Mouse (Mus musculus): ENCODE measurements around the gene Hist1h3e. TPM values are rescaled to one million over a fixed set of nuclear protein-coding genes. Genes with fewer than 3 reads are reported as not detected.

Gene Hist1h3e
- polyA plus RNA-seq, 1 experiment: 26.5 TPM

GRCm38 (mm10) chr13:23525901-23526300 lies 36.3 kb downstream of the Hist1h3e start:
- Histone ChIP-seq H3K27me3 (replicated peaks) (no peaks in the 10 kb centered on the region), H3K36me3 (replicated peaks; ENCODE audit: low read length) (no peaks in the 10 kb centered on the region), H3K4me1 (peaks cover 64% of the 10 kb centered on the region), H3K9me3 (no peaks in the 10 kb centered on the region), H3K4me3 (replicated peaks) (peak overlapping the region; percentile 88)
- TF ChIP-seq FLI1 (IDR thresholded peaks at IDR 0.05; ENCODE audit: low read length) (no peak), GATA1 (IDR thresholded peaks at IDR 0.05; ENCODE audit: borderline replicate concordance, low read length) (no peak)

- Histone ChIP-seq H3K27me3 (replicated peaks) (no peaks in the 10 kb centered on the region), H3K4me3 (replicated peaks) (peak overlapping the region; percentile 8), H3K36me3 (replicated peaks; ENCODE audit: low read length) (no peaks in the 10 kb centered on the region), H3K9me3 (no peaks in the 10 kb centered on the region), H3K4me1 (peaks cover 71% of the 10 kb centered on the region)
- TF ChIP-seq GATA1 (IDR thresholded peaks at IDR 0.05; ENCODE audit: borderline replicate concordance, low read length) (no peak), FLI1 (IDR thresholded peaks at IDR 0.05; ENCODE audit: low read length) (no peak)
Measured at GRCm38 (mm10) chr13:23524654-23525053, 37.5 kb downstream of the Hist1h3e start.

- Histone ChIP-seq H3K27me3 (replicated peaks) (no peaks in the 10 kb centered on the region), H3K4me1 (peaks cover 71% of the 10 kb centered on the region), H3K36me3 (replicated peaks; ENCODE audit: low read length) (no peaks in the 10 kb centered on the region), H3K9me3 (no peaks in the 10 kb centered on the region), H3K4me3 (replicated peaks) (peak overlapping the region; percentile 35)
- no peak for TF ChIP-seq GATA1 (IDR thresholded peaks at IDR 0.05; ENCODE audit: borderline replicate concordance, low read length)
- no peak for TF ChIP-seq FLI1 (IDR thresholded peaks at IDR 0.05; ENCODE audit: low read length)
Measured at GRCm38 (mm10) chr13:23523976-23524375, 38.2 kb downstream of the Hist1h3e start.

- Histone ChIP-seq H3K4me1 (peaks cover 60% of the 10 kb centered on the region), H3K4me3 (replicated peaks) (peak overlapping the region; percentile 80), H3K27me3 (replicated peaks) (no peaks in the 10 kb centered on the region), H3K36me3 (replicated peaks; ENCODE audit: low read length) (no peaks in the 10 kb centered on the region), H3K9me3 (no peaks in the 10 kb centered on the region)
- no peak for TF ChIP-seq GATA1 (IDR thresholded peaks at IDR 0.05; ENCODE audit: borderline replicate concordance, low read length)
Measured at GRCm38 (mm10) chr13:23521703-23522102, 40.5 kb downstream of the Hist1h3e start.

GRCm38 (mm10) chr13:23519416-23519815 lies 42.8 kb downstream of the Hist1h3e start:
- TF ChIP-seq FLI1 (IDR thresholded peaks at IDR 0.05; ENCODE audit: low read length) (no peak), GATA1 (IDR thresholded peaks at IDR 0.05; ENCODE audit: borderline replicate concordance, low read length) (no peak)
- H3K4me3 ChIP-seq (replicated peaks): peak overlapping the region; percentile 89
- no peaks in the 10 kb centered on the region for H3K27me3 ChIP-seq (replicated peaks)

GRCm38 (mm10) chr13:23518885-23519284 lies 43.3 kb downstream of the Hist1h3e start:
- Histone ChIP-seq H3K4me1 (peaks cover 47% of the 10 kb centered on the region), H3K4me3 (replicated peaks) (peak overlapping the region; percentile 89)
- no peak for TF ChIP-seq FLI1 (IDR thresholded peaks at IDR 0.05; ENCODE audit: low read length)
- no peak; the same call in 2 of the 3 replicates for TF ChIP-seq GATA1 (IDR thresholded peaks at IDR 0.05; ENCODE audit: borderline replicate concordance, low read length)

More at GRCm38 (mm10) chr13:23519416-23519815, 42.8 kb downstream of the Hist1h3e start:
- peaks cover 52% of the 10 kb centered on the region for H3K4me1 ChIP-seq
- H3K9me3 ChIP-seq: no peaks in the 10 kb centered on the region
- no peaks in the 10 kb centered on the region for H3K36me3 ChIP-seq (replicated peaks; ENCODE audit: low read length)

GRCm38 (mm10) chr13:23518295-23518603 lies 43.9 kb downstream of the Hist1h3e start:
- H3K4me3 ChIP-seq (replicated peaks): peak overlapping the region; percentile 89
- TF ChIP-seq FLI1 (IDR thresholded peaks at IDR 0.05; ENCODE audit: low read length) (no peak), GATA1 (IDR thresholded peaks at IDR 0.05; ENCODE audit: borderline replicate concordance, low read length) (no peak)
- no peaks in the 10 kb centered on the region for H3K36me3 ChIP-seq (replicated peaks; ENCODE audit: low read length)
- peaks cover 42% of the 10 kb centered on the region for H3K4me1 ChIP-seq
- no peaks in the 10 kb centered on the region for H3K9me3 ChIP-seq
- no peaks in the 10 kb centered on the region for H3K27me3 ChIP-seq (replicated peaks)

More at GRCm38 (mm10) chr13:23518885-23519284, 43.3 kb downstream of the Hist1h3e start:
- Histone ChIP-seq H3K36me3 (replicated peaks; ENCODE audit: low read length) (no peaks in the 10 kb centered on the region), H3K9me3 (no peaks in the 10 kb centered on the region), H3K27me3 (replicated peaks) (no peaks in the 10 kb centered on the region)

- peaks cover 41% of the 10 kb centered on the region for H3K4me1 ChIP-seq
- H3K27me3 ChIP-seq (replicated peaks): no peaks in the 10 kb centered on the region
- no peaks in the 10 kb centered on the region for H3K9me3 ChIP-seq
- TF ChIP-seq FLI1 (IDR thresholded peaks at IDR 0.05; ENCODE audit: low read length) (no peak), GATA1 (IDR thresholded peaks at IDR 0.05; ENCODE audit: borderline replicate concordance, low read length) (no peak)
- peak overlapping the region; percentile 89 for H3K4me3 ChIP-seq (replicated peaks)
- no peaks in the 10 kb centered on the region for H3K36me3 ChIP-seq (replicated peaks; ENCODE audit: low read length)
Measured at GRCm38 (mm10) chr13:23517603-23518294, 44.4 kb downstream of the Hist1h3e start.

GRCm38 (mm10) chr13:23516822-23517602 lies 45.2 kb downstream of the Hist1h3e start:
- TF ChIP-seq GATA1 (IDR thresholded peaks at IDR 0.05; ENCODE audit: borderline replicate concordance, low read length) (no peak), FLI1 (IDR thresholded peaks at IDR 0.05; ENCODE audit: low read length) (no peak)
- Histone ChIP-seq H3K4me1 (peaks cover 34% of the 10 kb centered on the region), H3K4me3 (replicated peaks) (peak overlapping the region; percentile 89), H3K27me3 (replicated peaks) (no peaks in the 10 kb centered on the region), H3K36me3 (replicated peaks; ENCODE audit: low read length) (no peaks in the 10 kb centered on the region), H3K9me3 (no peaks in the 10 kb centered on the region)

All from megakaryocyte, embryonic 14.5 days (primary cell).